Mouse (Mus musculus) stomach, embryonic 15.5 days (tissue): ENCODE results near the gene Tmx4. TPM values are rescaled to one million over a fixed set of nuclear protein-coding genes. Genes with fewer than 3 reads are reported as not detected.

Source experiments
- ATAC-seq: fragments of 200-750 bp; cut with Nextera tagmentation; 2 replicates; pipeline ENCODE4 v1.8.0; 2017; ENCODE audit warnings: low read depth, moderate number of reproducible peaks, moderate TSS enrichment; ENCODE audit not compliant: insufficient read depth, low FRiP score
- H3K27ac ChIP-seq: fragments of 300-500 bp; sonication (generic); 2 replicates; pipeline ENCODE4 v1.5.1; 2015; ENCODE audit warnings: mild to moderate bottlenecking, inconsistent platforms
- H3K27me3 ChIP-seq: fragments of 300-500 bp; sonication (generic); replicated peaks from 2 replicates; pipeline ENCODE4 v1.6.1; 2015; ENCODE audit warnings: inconsistent platforms
- H3K36me3 ChIP-seq: fragments of 300-500 bp; sonication (generic); 2 replicates; pipeline ENCODE4 v1.6.1; 2015; ENCODE audit warnings: inconsistent platforms
- H3K4me1 ChIP-seq: fragments of 300-500 bp; sonication (generic); 2 replicates; pipeline ENCODE4 v1.6.1; 2015; ENCODE audit warnings: inconsistent platforms
- H3K4me2 ChIP-seq: fragments of 300-500 bp; sonication (generic); 2 replicates; pipeline ENCODE4 v1.6.1; 2015; ENCODE audit warnings: mild to moderate bottlenecking, inconsistent platforms
- H3K4me3 ChIP-seq: fragments of 300-500 bp; sonication (generic); replicated peaks from 2 replicates; pipeline ENCODE4 v1.5.1; 2015; ENCODE audit warnings: inconsistent platforms
- H3K9ac ChIP-seq: fragments of 300-500 bp; sonication (generic); 2 replicates; pipeline ENCODE4 v1.6.1; 2015; ENCODE audit warnings: inconsistent platforms
- H3K9me3 ChIP-seq: fragments of 300-500 bp; sonication (generic); 2 replicates; pipeline ENCODE4 v1.6.1; 2016; ENCODE audit warnings: inconsistent platforms
- WGBS: fragments of 180-500 bp; shearing (Covaris S2); methylation state at CpG from one replicate; pipeline ENCODE4 v1.1.7; 2015; 5-methylcytosine and 5-hydroxymethylcytosine counted together
- polyA plus RNA-seq: library from polyadenylated mRNA; unstranded; fragments of >200 nt; fragmentation: Nextera tagmentation; extraction: Ambion mirVana; gene quantifications from 2 replicates; pipeline ENCODE4 v1.2.1, GENCODE M21; 2015

Tmx4 gene
- polyA plus RNA-seq, result 17.7 and 20.4 TPM in 2 replicates

- H3K4me3 ChIP-seq, result peak within 1 kb of the TSS; percentile 81
- peak within 1 kb of the TSS; percentile 73 for H3K9ac ChIP-seq
- H3K4me1 ChIP-seq, result no peaks in the 10 kb centered on the region
- H3K36me3 ChIP-seq, result no peaks in the 10 kb centered on the region
- WGBS, result under 1% methylated on average over 57 of the region's 57 CpGs
- peak within 1 kb of the TSS; percentile 78 for H3K4me2 ChIP-seq
- peak; percentile 100 for ATAC-seq
- H3K27ac ChIP-seq, result peak within 1 kb of the TSS; percentile 98
- no peaks in the 10 kb centered on the region for H3K27me3 ChIP-seq
- H3K9me3 ChIP-seq, result no peaks in the 10 kb centered on the region
Measured at GRCm38 (mm10) chr2:134643514-134644300, at the start of gene Tmx4. Gene Tmx4, minus strand, starts transcription at chr2:134644145.

GRCm38 (mm10) chr2:134692125-134692524 lies 48.2 kb upstream of the Tmx4 start:
- Histone ChIP-seq H3K36me3 (no peaks in the 10 kb centered on the region), H3K27ac (no peak overlapping the region), H3K4me3 (no peak overlapping the region), H3K27me3 (no peaks in the 10 kb centered on the region), H3K4me2 (no peak overlapping the region), H3K4me1 (no peaks in the 10 kb centered on the region), H3K9ac (no peak overlapping the region), H3K9me3 (no peaks in the 10 kb centered on the region)
- no peak for ATAC-seq
- 49% methylated on average over 1 of the region's 1 CpGs for WGBS

- no peak overlapping the region for H3K4me3 ChIP-seq
- ATAC-seq, result no peak
- H3K9ac ChIP-seq, result no peak overlapping the region
- no peaks in the 10 kb centered on the region for H3K4me1 ChIP-seq
- WGBS, result 75% methylated on average over 7 of the region's 7 CpGs
- H3K27ac ChIP-seq, result no peak overlapping the region
- H3K27me3 ChIP-seq, result no peaks in the 10 kb centered on the region
- H3K4me2 ChIP-seq, result no peak overlapping the region
- no peaks in the 10 kb centered on the region for H3K9me3 ChIP-seq
- H3K36me3 ChIP-seq, result no peaks in the 10 kb centered on the region
Measured at GRCm38 (mm10) chr2:134691055-134691454, 47.1 kb upstream of the Tmx4 start.

- no peak for ATAC-seq
- H3K4me2 ChIP-seq, result no peak overlapping the region
- no peaks in the 10 kb centered on the region for H3K36me3 ChIP-seq
- 71% methylated on average over 3 of the region's 3 CpGs for WGBS
- H3K9me3 ChIP-seq, result no peaks in the 10 kb centered on the region
- H3K27ac ChIP-seq, result no peak overlapping the region
- no peaks in the 10 kb centered on the region for H3K27me3 ChIP-seq
- H3K4me1 ChIP-seq, result no peaks in the 10 kb centered on the region
- H3K9ac ChIP-seq, result no peak overlapping the region
- no peak overlapping the region for H3K4me3 ChIP-seq
Measured at GRCm38 (mm10) chr2:134682326-134682725, 38.4 kb upstream of the Tmx4 start.

GRCm38 (mm10) chr2:134681271-134681961 lies 37.5 kb upstream of the Tmx4 start:
- no peak overlapping the region for H3K27ac ChIP-seq
- ATAC-seq, result no peak
- 26% methylated on average over 9 of the region's 9 CpGs for WGBS

GRCm38 (mm10) chr2:134679567-134679966 lies 35.6 kb upstream of the Tmx4 start:
- Histone ChIP-seq H3K27me3 (no peaks in the 10 kb centered on the region), H3K9me3 (no peaks in the 10 kb centered on the region), H3K4me2 (no peak overlapping the region), H3K4me1 (no peaks in the 10 kb centered on the region), H3K4me3 (no peak overlapping the region), H3K27ac (no peak overlapping the region), H3K36me3 (no peaks in the 10 kb centered on the region), H3K9ac (no peak overlapping the region)
- ATAC-seq, result no peak
- WGBS, result 45% methylated on average over 3 of the region's 3 CpGs

More at GRCm38 (mm10) chr2:134681271-134681961, 37.5 kb upstream of the Tmx4 start:
- Histone ChIP-seq H3K27me3 (no peaks in the 10 kb centered on the region), H3K36me3 (no peaks in the 10 kb centered on the region), H3K4me1 (no peaks in the 10 kb centered on the region), H3K9ac (no peak overlapping the region), H3K4me3 (no peak overlapping the region), H3K9me3 (no peaks in the 10 kb centered on the region), H3K4me2 (no peak overlapping the region)

- Histone ChIP-seq H3K4me3 (no peak overlapping the region), H3K9me3 (no peaks in the 10 kb centered on the region), H3K27me3 (no peaks in the 10 kb centered on the region), H3K4me1 (no peaks in the 10 kb centered on the region), H3K27ac (no peak overlapping the region), H3K9ac (no peak overlapping the region), H3K4me2 (no peak overlapping the region), H3K36me3 (no peaks in the 10 kb centered on the region)
- ATAC-seq, result no peak
- 78% methylated on average over 1 of the region's 1 CpGs for WGBS
Measured at GRCm38 (mm10) chr2:134675465-134675864, 31.5 kb upstream of the Tmx4 start.

GRCm38 (mm10) chr2:134673604-134674003 lies 29.7 kb upstream of the Tmx4 start:
- no peak for ATAC-seq
- WGBS, result 72% methylated on average over 5 of the region's 5 CpGs
- no peaks in the 10 kb centered on the region for H3K27me3 ChIP-seq
- H3K27ac ChIP-seq, result no peak overlapping the region
- no peaks in the 10 kb centered on the region for H3K9me3 ChIP-seq
- no peaks in the 10 kb centered on the region for H3K36me3 ChIP-seq
- H3K9ac ChIP-seq, result no peak overlapping the region
- H3K4me2 ChIP-seq, result no peak overlapping the region
- no peak overlapping the region for H3K4me3 ChIP-seq
- H3K4me1 ChIP-seq, result no peaks in the 10 kb centered on the region

GRCm38 (mm10) chr2:134656477-134656876 lies 12.5 kb upstream of the Tmx4 start:
- WGBS, result 19% methylated on average over 4 of the region's 4 CpGs
- no peaks in the 10 kb centered on the region for H3K27me3 ChIP-seq
- no peaks in the 10 kb centered on the region for H3K4me1 ChIP-seq
- no peak for ATAC-seq
- no peak overlapping the region for H3K9ac ChIP-seq
- no peaks in the 10 kb centered on the region for H3K36me3 ChIP-seq
- no peak overlapping the region for H3K4me3 ChIP-seq
- H3K4me2 ChIP-seq, result no peak overlapping the region
- no peak overlapping the region for H3K27ac ChIP-seq
- H3K9me3 ChIP-seq, result no peaks in the 10 kb centered on the region

GRCm38 (mm10) chr2:134654668-134655067 lies 10.7 kb upstream of the Tmx4 start:
- H3K27me3 ChIP-seq, result no peaks in the 10 kb centered on the region
- H3K9ac ChIP-seq, result no peak overlapping the region
- H3K36me3 ChIP-seq, result no peaks in the 10 kb centered on the region
- no peaks in the 10 kb centered on the region for H3K9me3 ChIP-seq
- H3K4me1 ChIP-seq, result no peaks in the 10 kb centered on the region
- H3K4me3 ChIP-seq, result no peak overlapping the region
- no peak overlapping the region for H3K4me2 ChIP-seq
- no peak for ATAC-seq
- no peak overlapping the region for H3K27ac ChIP-seq

GRCm38 (mm10) chr2:134652759-134653158 lies 8.8 kb upstream of the Tmx4 start:
- WGBS, result 74% methylated on average over 5 of the region's 5 CpGs
- Histone ChIP-seq H3K27ac (no peak overlapping the region), H3K4me1 (no peaks in the 10 kb centered on the region), H3K27me3 (no peaks in the 10 kb centered on the region), H3K4me2 (no peak overlapping the region), H3K9me3 (no peaks in the 10 kb centered on the region), H3K36me3 (no peaks in the 10 kb centered on the region), H3K9ac (no peak overlapping the region), H3K4me3 (no peak overlapping the region)
- ATAC-seq, result no peak

- Histone ChIP-seq H3K9me3 (no peaks in the 10 kb centered on the region), H3K27ac (no peak overlapping the region), H3K36me3 (no peaks in the 10 kb centered on the region), H3K27me3 (no peaks in the 10 kb centered on the region), H3K4me2 (no peak overlapping the region), H3K4me1 (no peaks in the 10 kb centered on the region), H3K9ac (no peak overlapping the region), H3K4me3 (no peak overlapping the region)
- WGBS, result 54% methylated on average over 3 of the region's 3 CpGs
- ATAC-seq, result no peak
Measured at GRCm38 (mm10) chr2:134648999-134649398, 5.1 kb upstream of the Tmx4 start.
